ENCODE assay signal across 20 mouse cellular contexts in genomic region chr6:12180951-12181350, GRCm38 (mm10).
DNase-seq lines count a peak whose midpoint lies in the region; ATAC-seq lines count a peak whose summit lies in the region.
"Had no signal": no experiment of that assay in that cellular context is flagged by ENCODE, and none has a peak within 500 bp of the region (broad histone marks: within the 10 kb centered on the region; RNA-seq: fewer than 3 reads in every experiment).

No protein-coding gene starts in this region.

- peak; percentile 20 for DNase-seq in ovary, postnatal 36 days (ENCODE audit: low spot score)
- DNase-seq in ovary, postnatal 14 days (ENCODE audit: low spot score), result no peak
- DNase-seq in adrenal gland, adult 2 months, result peak; percentile 13
- peak; percentile 30 for DNase-seq in adrenal gland, adult 8-10 months
- peak; percentile 37 for DNase-seq in adrenal gland, postnatal 25 days
- DNase-seq in thymus, postnatal 4 days, result no peak
- DNase-seq: cerebellum, adult 11-12 months; cerebellum, adult 8-10 months; cerebellum, postnatal 10 days; cerebellum, postnatal 36 days; embryo, embryonic 11 days; gastrocnemius, postnatal 25 days; heart, adult 18-20 months; heart, postnatal 14 days; heart, postnatal 4 days had no signal

- ATAC-seq in CD4-positive, CD25-positive, alpha-beta regulatory T cell, adult 4 months, result no peak
- ATAC-seq in inflammation-experienced regulatory T-cells, adult 6 months, result no peak
- ATAC-seq: activated CD4-positive, CD25-positive, alpha-beta regulatory T cell, adult 4 months; forebrain, embryonic 15.5 days; intestine, embryonic 15.5 days had no signal

Comparison
In these comparisons a context has a peak if more than half of its experiments do, and no peak if none do; other contexts are left out.
1. DNase-seq: peak in ovary, postnatal 36 days (single experiment), adrenal gland, adult 2 months (single experiment), adrenal gland, adult 8-10 months (single experiment) and adrenal gland, postnatal 25 days (single experiment); none in ovary, postnatal 14 days (single experiment) and thymus, postnatal 4 days (single experiment).